Mouse (Mus musculus) layer of hippocampus, adult 8-10 months (tissue): ENCODE measurements around the gene Psma7. TPM values are rescaled to one million over a fixed set of nuclear protein-coding genes. Genes with fewer than 3 reads are reported as not detected.

Experiments used
- DNase-seq, 2 experiments: peaks; one replicate each; pipeline ENCODE4 v3.0.0; 2022; ENCODE audit warnings: low spot score in 2 of 2
- total RNA-seq, 4 experiments: library from RNA; stranded (reverse); gene quantifications; 2 replicates each; pipeline ENCODE4 v1.2.4; 2022

The Psma7 gene
- total RNA-seq, 4 experiments from 2014 or later: 152 to 188 (median 166) TPM

GRCm38 (mm10) chr2:180005656-180006351 lies 36.4 kb downstream of the Psma7 start:
- no peak for DNase-seq

DNA sequence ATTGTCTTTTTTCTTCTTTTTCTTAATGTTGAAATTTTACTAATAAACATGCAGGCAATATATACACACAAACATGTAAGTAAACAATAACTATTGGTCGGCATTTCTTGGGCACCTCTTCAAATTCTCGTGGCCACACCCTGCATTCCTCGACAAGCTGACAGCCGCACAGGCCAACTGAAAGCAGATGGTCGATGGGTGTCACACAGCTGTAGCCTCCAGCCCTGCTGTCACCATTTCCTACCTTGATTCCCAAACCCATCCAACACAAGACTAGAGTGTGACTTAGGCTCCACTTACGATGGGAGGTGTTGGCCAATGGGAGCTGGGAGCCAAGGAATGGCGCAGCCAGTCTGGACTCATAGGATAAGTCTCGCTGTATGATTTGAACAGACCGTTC lies 40.6 kb downstream of the Psma7 start:
- DNase-seq: no peak

GRCm38 (mm10) chr2:179998431-179998830 lies 43.8 kb downstream of the Psma7 start:
- DNase-seq: no peak

DNA sequence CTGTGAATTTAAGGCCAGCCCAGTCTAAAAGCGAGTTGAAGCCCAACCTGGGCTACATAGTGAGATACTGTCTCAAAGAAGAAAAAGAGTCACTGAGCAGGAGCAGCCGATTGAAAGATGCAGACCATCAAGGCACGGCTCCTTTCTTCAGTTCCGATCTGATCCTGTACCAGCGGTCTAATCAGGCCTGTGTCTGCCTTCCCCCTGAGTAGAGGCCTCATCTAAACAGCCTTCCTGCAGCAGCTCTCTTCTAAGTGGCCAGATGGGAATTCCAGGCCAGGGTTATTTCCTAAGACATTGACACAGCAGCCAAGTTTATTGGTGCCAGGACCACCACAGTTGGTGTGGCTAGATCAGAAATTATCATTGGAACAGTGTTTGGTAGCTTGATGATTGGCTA lies 49.2 kb downstream of the Psma7 start:
- no peak for DNase-seq

GRCm38 (mm10) chr2:179989098-179989497 lies 53.1 kb downstream of the Psma7 start:
- no peak for DNase-seq

- DNase-seq: no peak
Measured at GRCm38 (mm10) chr2:179986437-179987022, 55.7 kb downstream of the Psma7 start.

Other genes with a start within 250 kb of the Psma7 start
- 10 to 100 TPM; 22.0 to 23.5 (median 22.3) TPM for gene Taf4, start 65.8 kb downstream of the Psma7 start, total RNA-seq
- 10 to 100 TPM; 83.3 to 97.9 (median 92.6) TPM for gene Lsm14b, start 17.4 kb downstream of the Psma7 start, total RNA-seq
- 10 to 100 TPM; 41.2 to 46.5 (median 43.2) TPM for gene Ss18l1, start 76 bp upstream of the Psma7 start, total RNA-seq
- gene Mtg2, start 28.2 kb upstream of the Psma7 start, total RNA-seq: 10 to 100 TPM; 15.6 to 25.8 (median 19.3) TPM
- gene Hrh3, start 62.1 kb upstream of the Psma7 start, total RNA-seq: 10 to 100 TPM; 48.3 to 55.8 (median 50.0) TPM
- 10 to 100 TPM; 49.3 to 57.5 (median 52.7) TPM for gene Osbpl2, start 76.9 kb upstream of the Psma7 start, total RNA-seq
- gene Adrm1, start 129.1 kb upstream of the Psma7 start, total RNA-seq: 100 to 1,000 TPM in 3 of 4 experiments, 10 to 100 TPM in 1; 97.9 to 107 (median 104) TPM
- 10 to 100 TPM in 2 of 4 experiments, 1 to 10 TPM in 2; 7.6 to 11.7 (median 10.2) TPM for gene Lama5, start 183.4 kb upstream of the Psma7 start, total RNA-seq
- gene Rps21, start 214.9 kb upstream of the Psma7 start, total RNA-seq: 100 to 1,000 TPM; 566 to 881 (median 750) TPM
- 10 to 100 TPM; 30.1 to 32.9 (median 31.7) TPM for gene Cables2, start 231.1 kb upstream of the Psma7 start, total RNA-seq
- gene Rbbp8nl, start 247.4 kb upstream of the Psma7 start, total RNA-seq: not detected